Mouse (Mus musculus): ENCODE data around the gene Mgat5b. TPM values are rescaled to one million over a fixed set of nuclear protein-coding genes. Genes with fewer than 3 reads are reported as not detected.

The Mgat5b gene
- polyA plus RNA-seq, 1 experiment from 2014 or later = 33.0 TPM

GRCm38 (mm10) chr11:116985504-116986385 lies 67.1 kb downstream of the Mgat5b start:
- Histone ChIP-seq H3K4me1 (replicated peaks; ENCODE audit: control insufficient read depth, insufficient read depth, low read length) (peaks cover 11% of the 10 kb centered on the region), H3K4me2 (ENCODE audit: low read length) (no peak overlapping the region), H3K27me3 (replicated peaks; ENCODE audit: control insufficient read depth, insufficient read depth, low read length) (no peaks in the 10 kb centered on the region), H3K9me3 (ENCODE audit: control insufficient read depth, low read length) (no peaks in the 10 kb centered on the region), H3K4me3 (replicated peaks; ENCODE audit: low read length) (no peak overlapping the region), H3K36me3 (ENCODE audit: control insufficient read depth, insufficient read depth) (0 out of 2 replicates have a peak, but pooled peaks cover 7% of the 10 kb centered on the region), H3K27ac (ENCODE audit: low read length) (no peak overlapping the region), H3K9ac (replicated peaks; ENCODE audit: low read depth, low read length) (no peak overlapping the region)
- WGBS = 86% methylated on average over 15 of the region's 15 CpGs
- ATAC-seq = no peak

- Histone ChIP-seq H3K4me1 (replicated peaks; ENCODE audit: control insufficient read depth, insufficient read depth, low read length) (peaks cover 9% of the 10 kb centered on the region), H3K27me3 (replicated peaks; ENCODE audit: control insufficient read depth, insufficient read depth, low read length) (no peaks in the 10 kb centered on the region), H3K27ac (ENCODE audit: low read length) (no peak overlapping the region), H3K9ac (replicated peaks; ENCODE audit: low read depth, low read length) (no peak overlapping the region), H3K36me3 (ENCODE audit: control insufficient read depth, insufficient read depth) (0 out of 2 replicates have a peak, but pooled peaks cover 7% of the 10 kb centered on the region), H3K4me2 (ENCODE audit: low read length) (no peak overlapping the region), H3K4me3 (replicated peaks; ENCODE audit: low read length) (no peak overlapping the region), H3K9me3 (ENCODE audit: control insufficient read depth, low read length) (no peaks in the 10 kb centered on the region)
- 13% methylated on average over 8 of the region's 8 CpGs for WGBS
- 0 out of 2 replicates have a peak, but pooled peaks have one; percentile 13 for ATAC-seq
Observed at GRCm38 (mm10) chr11:116988131-116988530, 69.5 kb downstream of the Mgat5b start.

- ATAC-seq = peak; percentile 31; the same call in 1 of the 2 replicates
- no peak overlapping the region for H3K4me2 ChIP-seq (ENCODE audit: low read length)
- WGBS = 42% methylated on average over 7 of the region's 7 CpGs
- no peaks in the 10 kb centered on the region for H3K9me3 ChIP-seq (ENCODE audit: control insufficient read depth, low read length)
- 0 out of 2 replicates have a peak, but pooled peaks cover 7% of the 10 kb centered on the region for H3K36me3 ChIP-seq (ENCODE audit: control insufficient read depth, insufficient read depth)
- no peak overlapping the region for H3K4me3 ChIP-seq (replicated peaks; ENCODE audit: low read length)
- H3K9ac ChIP-seq (replicated peaks; ENCODE audit: low read depth, low read length) = no peak overlapping the region
- no peaks in the 10 kb centered on the region for H3K27me3 ChIP-seq (replicated peaks; ENCODE audit: control insufficient read depth, insufficient read depth, low read length)
- peak overlapping the region; percentile 48 for H3K27ac ChIP-seq (ENCODE audit: low read length)
- peaks cover 20% of the 10 kb centered on the region for H3K4me1 ChIP-seq (replicated peaks; ENCODE audit: control insufficient read depth, insufficient read depth, low read length)
Observed at GRCm38 (mm10) chr11:116990231-116990630, 71.6 kb downstream of the Mgat5b start.

GRCm38 (mm10) chr11:116991410-116991809 lies 72.7 kb downstream of the Mgat5b start:
- H3K4me2 ChIP-seq (ENCODE audit: low read length) = no peak overlapping the region
- no peak overlapping the region for H3K4me3 ChIP-seq (replicated peaks; ENCODE audit: low read length)
- H3K9me3 ChIP-seq (ENCODE audit: control insufficient read depth, low read length) = no peaks in the 10 kb centered on the region
- H3K27me3 ChIP-seq (replicated peaks; ENCODE audit: control insufficient read depth, insufficient read depth, low read length) = no peaks in the 10 kb centered on the region
- no peak overlapping the region for H3K9ac ChIP-seq (replicated peaks; ENCODE audit: low read depth, low read length)
- H3K36me3 ChIP-seq (ENCODE audit: control insufficient read depth, insufficient read depth) = no peaks in the 10 kb centered on the region
- WGBS = 62% methylated on average over 8 of the region's 8 CpGs
- ATAC-seq = 0 out of 2 replicates have a peak, but pooled peaks have one; percentile 7
- H3K4me1 ChIP-seq (replicated peaks; ENCODE audit: control insufficient read depth, insufficient read depth, low read length) = peaks cover 20% of the 10 kb centered on the region
- H3K27ac ChIP-seq (ENCODE audit: low read length) = no peak overlapping the region

GRCm38 (mm10) chr11:116991964-116992363 lies 73.3 kb downstream of the Mgat5b start:
- 81% methylated on average over 6 of the region's 6 CpGs for WGBS
- H3K4me3 ChIP-seq (replicated peaks; ENCODE audit: low read length) = no peak overlapping the region
- H3K36me3 ChIP-seq (ENCODE audit: control insufficient read depth, insufficient read depth) = no peaks in the 10 kb centered on the region
- H3K9ac ChIP-seq (replicated peaks; ENCODE audit: low read depth, low read length) = no peak overlapping the region
- H3K9me3 ChIP-seq (ENCODE audit: control insufficient read depth, low read length) = no peaks in the 10 kb centered on the region
- H3K4me2 ChIP-seq (ENCODE audit: low read length) = no peak overlapping the region
- no peaks in the 10 kb centered on the region for H3K27me3 ChIP-seq (replicated peaks; ENCODE audit: control insufficient read depth, insufficient read depth, low read length)
- ATAC-seq = no peak
- no peak overlapping the region for H3K27ac ChIP-seq (ENCODE audit: low read length)
- H3K4me1 ChIP-seq (replicated peaks; ENCODE audit: control insufficient read depth, insufficient read depth, low read length) = peaks cover 20% of the 10 kb centered on the region

- no peaks in the 10 kb centered on the region for H3K27me3 ChIP-seq (replicated peaks; ENCODE audit: control insufficient read depth, insufficient read depth, low read length)
- H3K27ac ChIP-seq (ENCODE audit: low read length) = no peak overlapping the region
- H3K36me3 ChIP-seq (ENCODE audit: control insufficient read depth, insufficient read depth) = no peaks in the 10 kb centered on the region
- H3K9me3 ChIP-seq (ENCODE audit: control insufficient read depth, low read length) = no peaks in the 10 kb centered on the region
- 2% methylated on average over 18 of the region's 18 CpGs for WGBS
- peak; percentile 31 for ATAC-seq
- H3K9ac ChIP-seq (replicated peaks; ENCODE audit: low read depth, low read length) = peak overlapping the region; percentile 6
- H3K4me2 ChIP-seq (ENCODE audit: low read length) = peak overlapping the region; percentile 55
- peaks cover 15% of the 10 kb centered on the region for H3K4me1 ChIP-seq (replicated peaks; ENCODE audit: control insufficient read depth, insufficient read depth, low read length)
- H3K4me3 ChIP-seq (replicated peaks; ENCODE audit: low read length) = peak overlapping the region; percentile 28
Observed at GRCm38 (mm10) chr11:116994095-116994582, 75.5 kb downstream of the Mgat5b start.

GRCm38 (mm10) chr11:116996976-116997375 lies 78.3 kb downstream of the Mgat5b start:
- H3K4me3 ChIP-seq (replicated peaks; ENCODE audit: low read length) = no peak overlapping the region
- WGBS = 30% methylated on average over 3 of the region's 3 CpGs
- no peaks in the 10 kb centered on the region for H3K36me3 ChIP-seq (ENCODE audit: control insufficient read depth, insufficient read depth)
- H3K27me3 ChIP-seq (replicated peaks; ENCODE audit: control insufficient read depth, insufficient read depth, low read length) = no peaks in the 10 kb centered on the region
- no peak for ATAC-seq
- H3K4me1 ChIP-seq (replicated peaks; ENCODE audit: control insufficient read depth, insufficient read depth, low read length) = peaks cover 11% of the 10 kb centered on the region
- no peak overlapping the region for H3K4me2 ChIP-seq (ENCODE audit: low read length)
- no peak overlapping the region for H3K9ac ChIP-seq (replicated peaks; ENCODE audit: low read depth, low read length)
- no peak overlapping the region for H3K27ac ChIP-seq (ENCODE audit: low read length)
- H3K9me3 ChIP-seq (ENCODE audit: control insufficient read depth, low read length) = no peaks in the 10 kb centered on the region

GRCm38 (mm10) chr11:116998935-116999334 lies 80.3 kb downstream of the Mgat5b start:
- Histone ChIP-seq H3K9ac (replicated peaks; ENCODE audit: low read depth, low read length) (no peak overlapping the region), H3K27ac (ENCODE audit: low read length) (no peak overlapping the region), H3K4me3 (replicated peaks; ENCODE audit: low read length) (no peak overlapping the region), H3K4me2 (ENCODE audit: low read length) (no peak overlapping the region), H3K9me3 (ENCODE audit: control insufficient read depth, low read length) (no peaks in the 10 kb centered on the region), H3K4me1 (replicated peaks; ENCODE audit: control insufficient read depth, insufficient read depth, low read length) (peaks cover 12% of the 10 kb centered on the region), H3K27me3 (replicated peaks; ENCODE audit: control insufficient read depth, insufficient read depth, low read length) (no peaks in the 10 kb centered on the region; the same call in 1 of the 2 replicates), H3K36me3 (ENCODE audit: control insufficient read depth, insufficient read depth) (no peaks in the 10 kb centered on the region)
- ATAC-seq = no peak
- 93% methylated on average over 5 of the region's 5 CpGs for WGBS

GRCm38 (mm10) chr11:117000219-117000618 lies 81.6 kb downstream of the Mgat5b start:
- H3K9ac ChIP-seq (replicated peaks; ENCODE audit: low read depth, low read length) = no peak overlapping the region
- no peaks in the 10 kb centered on the region for H3K36me3 ChIP-seq (ENCODE audit: control insufficient read depth, insufficient read depth)
- no peaks in the 10 kb centered on the region for H3K9me3 ChIP-seq (ENCODE audit: control insufficient read depth, low read length)
- peaks cover 8% of the 10 kb centered on the region for H3K4me1 ChIP-seq (replicated peaks; ENCODE audit: control insufficient read depth, insufficient read depth, low read length)
- no peak for ATAC-seq
- H3K27ac ChIP-seq (ENCODE audit: low read length) = no peak overlapping the region
- no peak overlapping the region for H3K4me2 ChIP-seq (ENCODE audit: low read length)
- 4% methylated on average over 3 of the region's 3 CpGs for WGBS
- H3K4me3 ChIP-seq (replicated peaks; ENCODE audit: low read length) = no peak overlapping the region
- H3K27me3 ChIP-seq (replicated peaks; ENCODE audit: control insufficient read depth, insufficient read depth, low read length) = peaks cover 7% of the 10 kb centered on the region

Data from forebrain, embryonic 16.5 days (tissue).